12 mouse cellular contexts compared by ENCODE assay signal in genomic region chr9:58156819-58157560, GRCm38 (mm10). TPM values are rescaled to one million over a fixed set of nuclear protein-coding genes. Genes with fewer than 3 reads are reported as not detected.
DNase-seq lines count a peak whose midpoint lies in the region; ATAC-seq and TF ChIP-seq lines count a peak whose summit lies in the region.
"Had no signal": no experiment of that assay in that cellular context is flagged by ENCODE, and none has a peak within 500 bp of the region (broad histone marks: within the 10 kb centered on the region; RNA-seq: fewer than 3 reads in every experiment).

No protein-coding gene starts in this region.

- H3K4me2 ChIP-seq in hindbrain, embryonic 12.5 days (replicated peaks) = peak overlapping the region; percentile 39; the same call in 1 of the 2 replicates
- H3K4me2 ChIP-seq in hindbrain, embryonic 13.5 days = no peak overlapping the region

- H3K27ac ChIP-seq in hindbrain, embryonic 12.5 days = 0 out of 2 replicates have a peak overlapping the region, but pooled peaks have one; percentile 13
- no peak overlapping the region for H3K27ac ChIP-seq in hindbrain, embryonic 13.5 days
- H3K27ac ChIP-seq in limb, embryonic 10.5 days = peak overlapping the region; percentile 92

- no peak for TF ChIP-seq CTCF in E14TG2a.4 (conservative IDR thresholded peaks at IDR 0.05; ENCODE audit: low read length)

- WGBS in hindbrain, embryonic 12.5 days = 88% methylated on average over 22 of the region's 22 CpGs
- 90% methylated on average over 22 of the region's 22 CpGs for WGBS in hindbrain, embryonic 13.5 days
- 89% methylated on average over 22 of the region's 22 CpGs for WGBS in limb, embryonic 10.5 days

- no peaks in the 10 kb centered on the region for H3K36me3 ChIP-seq in hindbrain, embryonic 12.5 days
- no peaks in the 10 kb centered on the region for H3K36me3 ChIP-seq in hindbrain, embryonic 13.5 days
- H3K36me3 ChIP-seq in E14TG2a.4 (ENCODE audit: insufficient read depth, low read length) = no peaks in the 10 kb centered on the region
- H3K36me3 ChIP-seq in limb, embryonic 10.5 days = peaks cover 35% of the 10 kb centered on the region
- H3K36me3 ChIP-seq: G1E had no signal

- no peak overlapping the region for H3K9ac ChIP-seq in hindbrain, embryonic 12.5 days
- no peak overlapping the region for H3K9ac ChIP-seq in hindbrain, embryonic 13.5 days

- 0 out of 2 replicates have a peak overlapping the region, but pooled peaks have one; percentile 20 for H3K4me3 ChIP-seq in hindbrain, embryonic 12.5 days
- H3K4me3 ChIP-seq in hindbrain, embryonic 13.5 days = no peak overlapping the region
- peak overlapping the region; percentile 50 for H3K4me3 ChIP-seq in E14TG2a.4 (replicated peaks; ENCODE audit: low read length)
- peak overlapping the region; percentile 42; the same call in 1 of the 2 replicates for H3K4me3 ChIP-seq in limb, embryonic 10.5 days

- peak; percentile 48 for DNase-seq in 416B (ENCODE audit: low read depth)
- no peak for DNase-seq in limb, embryonic 10.5 days (ENCODE audit: low spot score)
- no peak for DNase-seq in adrenal gland, adult 8-10 months
- DNase-seq: kidney, adult 11 months; right cerebral cortex, postnatal 4 days; thymus, postnatal 25 days had no signal

- H3K9me3 ChIP-seq in hindbrain, embryonic 12.5 days (replicated peaks) = no peaks in the 10 kb centered on the region
- no peaks in the 10 kb centered on the region for H3K9me3 ChIP-seq in hindbrain, embryonic 13.5 days
- no peaks in the 10 kb centered on the region for H3K9me3 ChIP-seq in E14TG2a.4 (ENCODE audit: low read length)
- no peaks in the 10 kb centered on the region for H3K9me3 ChIP-seq in limb, embryonic 10.5 days (replicated peaks)
- H3K9me3 ChIP-seq: G1E had no signal

- H3K4me1 ChIP-seq in hindbrain, embryonic 12.5 days = peaks cover 36% of the 10 kb centered on the region
- H3K4me1 ChIP-seq in hindbrain, embryonic 13.5 days (replicated peaks) = peaks cover 38% of the 10 kb centered on the region
- peaks cover 20% of the 10 kb centered on the region for H3K4me1 ChIP-seq in E14TG2a.4 (replicated peaks; ENCODE audit: low read depth, low read length)
- peaks cover 59% of the 10 kb centered on the region for H3K4me1 ChIP-seq in limb, embryonic 10.5 days

- no peak; the same call in 1 of the 2 replicates for ATAC-seq in hindbrain, embryonic 12.5 days (ENCODE audit: low FRiP score)
- no peak for ATAC-seq in hindbrain, embryonic 13.5 days (ENCODE audit: low FRiP score)
- ATAC-seq in cerebellum, adult (ENCODE audit: insufficient number of reproducible peaks, low FRiP score, low TSS enrichment) = no peak

- H3K27me3 ChIP-seq in hindbrain, embryonic 12.5 days = peaks cover 3% of the 10 kb centered on the region; the same call in 1 of the 2 replicates
- H3K27me3 ChIP-seq in hindbrain, embryonic 13.5 days = peaks cover 13% of the 10 kb centered on the region; the same call in 1 of the 2 replicates
- peaks cover 91% of the 10 kb centered on the region for H3K27me3 ChIP-seq in E14TG2a.4 (ENCODE audit: insufficient read depth, low read length)
- H3K27me3 ChIP-seq in limb, embryonic 10.5 days (ENCODE audit: low read depth, poor library complexity, severe bottlenecking) = no peaks in the 10 kb centered on the region

RNA-seq across cellular contexts. Expression of gene Ccdc33, which starts 38.4 kb away (rescaled TPM):
- 1.0 and 1.5 TPM in 2 replicates for polyA plus RNA-seq in hindbrain, embryonic 12.5 days (2016; fragmentation: Nextera tagmentation; extraction: Ambion mirVana)
- 0.81 and 0.91 TPM in 2 replicates for polyA plus RNA-seq in hindbrain, embryonic 13.5 days (2015; fragmentation: Nextera tagmentation; extraction: Ambion mirVana)
- polyA plus RNA-seq in limb, embryonic 10.5 days (2016; fragmentation: Nextera tagmentation; extraction: Ambion mirVana) = 0.26 and 0.34 TPM in 2 replicates
- 1 to 10 TPM in 2 of 4 experiments, under 1 TPM in 1, not detected in 1; 0.49 to 2.4 (median 1.2) TPM for total RNA-seq in adrenal gland, adult 8-10 months (2022)
- total RNA-seq: gastrocnemius, adult 18-20 months had no signal
- polyA plus RNA-seq: G1E had no signal

RNA-seq across cellular contexts. Expression of gene Islr, which starts 47.1 kb away (rescaled TPM):
- 47.8 and 59.3 TPM in 2 replicates for polyA plus RNA-seq in hindbrain, embryonic 12.5 days (2016; fragmentation: Nextera tagmentation; extraction: Ambion mirVana)
- polyA plus RNA-seq in hindbrain, embryonic 13.5 days (2015; fragmentation: Nextera tagmentation; extraction: Ambion mirVana) = 40.9 and 43.7 TPM in 2 replicates
- polyA plus RNA-seq in limb, embryonic 10.5 days (2016; fragmentation: Nextera tagmentation; extraction: Ambion mirVana) = 9.5 and 33.2 TPM in 2 replicates
- total RNA-seq in adrenal gland, adult 8-10 months (2022) = 10 to 100 TPM; 23.6 to 40.9 (median 28.1) TPM
- polyA plus RNA-seq: G1E had no signal

RNA-seq across cellular contexts. Expression of gene Islr2, which starts 47.1 kb away (rescaled TPM):
- polyA plus RNA-seq in hindbrain, embryonic 12.5 days (2016; fragmentation: Nextera tagmentation; extraction: Ambion mirVana) = 9.2 and 10.4 TPM in 2 replicates
- polyA plus RNA-seq in hindbrain, embryonic 13.5 days (2015; fragmentation: Nextera tagmentation; extraction: Ambion mirVana) = 11.1 and 11.3 TPM in 2 replicates
- 0.11 TPM in 1 of 2 replicates, not detected in the other for polyA plus RNA-seq in limb, embryonic 10.5 days (2016; fragmentation: Nextera tagmentation; extraction: Ambion mirVana)
- total RNA-seq in adrenal gland, adult 8-10 months (2022) = 1 to 10 TPM; 1.2 to 1.9 (median 1.7) TPM
